Mouse (Mus musculus) kidney, embryonic 16.5 days (tissue): ENCODE data around the gene Wnt7b. TPM values are rescaled to one million over a fixed set of nuclear protein-coding genes. Genes with fewer than 3 reads are reported as not detected.

Source experiments
- ATAC-seq: fragments of 200-750 bp; cut with Nextera tagmentation; 2 replicates; pipeline ENCODE4 v1.8.0; 2017; ENCODE audit warnings: moderate TSS enrichment; ENCODE audit not compliant: low FRiP score, low TSS enrichment
- H3K27ac ChIP-seq: fragments of 300-500 bp; sonication (generic); 2 replicates; pipeline ENCODE4 v1.5.1; 2014; ENCODE audit warnings: low read length
- H3K27me3 ChIP-seq: fragments of 300-500 bp; sonication (generic); 2 replicates; pipeline ENCODE4 v1.6.1; 2014; ENCODE audit warnings: low read length, control low read depth, mixed read lengths; ENCODE audit not compliant: insufficient read depth
- H3K36me3 ChIP-seq: fragments of 300-500 bp; sonication (generic); 2 replicates; pipeline ENCODE4 v1.6.1; 2014; ENCODE audit warnings: low read length, control low read depth, mixed read lengths; ENCODE audit not compliant: insufficient read depth
- H3K4me1 ChIP-seq: fragments of 300-500 bp; sonication (generic); 2 replicates; pipeline ENCODE4 v1.6.1; 2014; ENCODE audit warnings: low read length, control low read depth, mixed read lengths; ENCODE audit not compliant: insufficient read depth
- H3K4me2 ChIP-seq: fragments of 300-500 bp; sonication (generic); replicated peaks from 2 replicates; pipeline ENCODE4 v1.6.1; 2014; ENCODE audit warnings: low read depth, low read length
- H3K4me3 ChIP-seq: fragments of 300-500 bp; sonication (generic); 2 replicates; pipeline ENCODE4 v1.5.1; 2014; ENCODE audit warnings: mild to moderate bottlenecking, low read length
- H3K9ac ChIP-seq: fragments of 300-500 bp; sonication (generic); replicated peaks from 2 replicates; pipeline ENCODE4 v1.6.1; 2014; ENCODE audit warnings: low read length
- H3K9me3 ChIP-seq: fragments of 300-500 bp; sonication (generic); 2 replicates; pipeline ENCODE4 v1.6.1; 2016; ENCODE audit warnings: low read length, control low read depth
- WGBS: fragments of 180-500 bp; shearing (Covaris S2); extraction: QIAGEN DNeasy Blood & Tissue Kit; methylation state at CpG from one replicate; pipeline ENCODE4 v1.1.7; 2014; 5-methylcytosine and 5-hydroxymethylcytosine counted together
- polyA plus RNA-seq: library from polyadenylated mRNA; unstranded; fragments of >200 nt; fragmentation: Nextera tagmentation; extraction: Ambion mirVana; gene quantifications from 2 replicates; pipeline ENCODE4 v1.2.1, GENCODE M21; 2015

Gene Wnt7b
- polyA plus RNA-seq, 1 experiment from 2014 or later: 22.5 TPM

GRCm38 (mm10) chr15:85574558-85574957, 7.7 kb downstream of the Wnt7b start:
- Histone ChIP-seq H3K9me3 (no peaks in the 10 kb centered on the region), H3K4me2 (no peak overlapping the region), H3K9ac (no peak overlapping the region), H3K36me3 (no peaks in the 10 kb centered on the region), H3K4me1 (peaks cover 24% of the 10 kb centered on the region), H3K27ac (no peak overlapping the region), H3K4me3 (no peak overlapping the region), H3K27me3 (peaks cover 58% of the 10 kb centered on the region)
- no peak for ATAC-seq
- 82% methylated on average over 8 of the region's 8 CpGs for WGBS

DNA sequence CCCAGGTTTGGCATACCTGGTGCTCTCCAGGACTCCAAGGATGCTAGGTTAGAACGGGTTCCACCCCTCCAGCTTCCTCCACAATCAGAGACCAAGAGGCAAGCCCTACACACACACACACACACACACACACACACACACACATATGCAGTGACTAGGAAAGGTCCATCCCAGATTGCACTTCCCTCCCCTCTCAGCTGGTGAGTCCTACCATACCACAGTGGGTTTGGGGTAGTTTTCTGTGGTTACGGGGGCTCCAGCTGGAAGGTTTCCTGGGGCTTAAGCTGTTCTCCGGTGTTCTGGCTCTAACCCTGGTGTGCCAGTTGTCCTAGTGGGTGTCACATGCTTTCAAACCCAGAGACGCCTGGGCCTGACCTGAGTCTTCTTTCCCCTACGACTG, 8.2 kb downstream of the Wnt7b start:
- WGBS: 74% methylated on average over 5 of the region's 5 CpGs
- H3K27ac ChIP-seq: no peak overlapping the region
- H3K4me2 ChIP-seq: no peak overlapping the region
- H3K27me3 ChIP-seq: peaks cover 53% of the 10 kb centered on the region
- H3K9ac ChIP-seq: no peak overlapping the region
- H3K4me3 ChIP-seq: no peak overlapping the region
- no peaks in the 10 kb centered on the region for H3K36me3 ChIP-seq
- H3K9me3 ChIP-seq: no peaks in the 10 kb centered on the region
- no peak for ATAC-seq
- peaks cover 24% of the 10 kb centered on the region for H3K4me1 ChIP-seq

DNA sequence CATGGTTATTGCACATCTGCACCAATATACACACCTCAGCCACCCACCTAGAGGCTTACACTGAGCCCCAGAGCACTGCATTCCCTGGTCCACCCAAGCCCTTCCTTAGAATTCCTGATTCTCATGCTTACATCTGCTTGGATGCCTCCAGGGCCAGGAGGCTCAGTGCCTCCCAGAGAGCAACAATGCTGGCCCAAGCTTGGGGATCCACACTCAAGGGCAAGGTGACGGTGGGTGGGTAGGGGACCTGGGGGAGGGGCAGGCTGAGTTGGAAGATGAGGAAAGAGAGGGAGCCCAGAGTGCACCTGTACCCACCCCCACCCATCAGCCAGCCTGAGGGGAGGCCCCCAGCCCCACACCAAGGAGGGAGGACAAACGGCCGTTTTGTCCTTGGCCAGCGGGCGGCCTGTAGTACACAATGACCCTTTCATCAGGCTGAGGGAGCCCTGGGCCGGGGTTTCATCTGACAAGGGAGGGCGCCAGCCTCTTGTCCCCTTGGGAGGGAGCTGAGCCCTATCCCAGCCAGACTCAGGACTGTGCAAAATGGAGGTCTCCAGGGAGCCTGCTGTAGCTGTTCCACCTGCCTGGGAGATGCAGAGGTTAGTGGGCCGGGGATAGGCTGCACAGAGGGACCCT, 9.5 kb downstream of the Wnt7b start:
- no peaks in the 10 kb centered on the region for H3K9me3 ChIP-seq
- peaks cover 20% of the 10 kb centered on the region for H3K4me1 ChIP-seq
- ATAC-seq: no peak
- H3K27ac ChIP-seq: no peak overlapping the region
- H3K9ac ChIP-seq: no peak overlapping the region
- H3K27me3 ChIP-seq: peaks cover 39% of the 10 kb centered on the region
- no peaks in the 10 kb centered on the region for H3K36me3 ChIP-seq
- no peak overlapping the region for H3K4me2 ChIP-seq
- 51% methylated on average over 8 of the region's 8 CpGs for WGBS
- H3K4me3 ChIP-seq: no peak overlapping the region

GRCm38 (mm10) chr15:85569995-85570734, 12.1 kb downstream of the Wnt7b start:
- H3K4me1 ChIP-seq: peaks cover 15% of the 10 kb centered on the region
- no peak overlapping the region for H3K27ac ChIP-seq
- H3K4me2 ChIP-seq: no peak overlapping the region
- no peak overlapping the region for H3K4me3 ChIP-seq
- no peak overlapping the region for H3K9ac ChIP-seq
- peaks cover 14% of the 10 kb centered on the region for H3K27me3 ChIP-seq
- H3K9me3 ChIP-seq: no peaks in the 10 kb centered on the region
- no peaks in the 10 kb centered on the region for H3K36me3 ChIP-seq
- no peak for ATAC-seq
- 80% methylated on average over 8 of the region's 8 CpGs for WGBS

GRCm38 (mm10) chr15:85569167-85569797, 13.0 kb downstream of the Wnt7b start:
- Histone ChIP-seq H3K9me3 (no peaks in the 10 kb centered on the region), H3K4me2 (no peak overlapping the region), H3K4me3 (no peak overlapping the region), H3K27me3 (peaks cover 5% of the 10 kb centered on the region), H3K9ac (no peak overlapping the region), H3K27ac (no peak overlapping the region), H3K36me3 (no peaks in the 10 kb centered on the region), H3K4me1 (peaks cover 15% of the 10 kb centered on the region)
- no peak for ATAC-seq
- 61% methylated on average over 2 of the region's 2 CpGs for WGBS

- Histone ChIP-seq H3K36me3 (no peaks in the 10 kb centered on the region), H3K9ac (no peak overlapping the region), H3K4me2 (no peak overlapping the region), H3K9me3 (no peaks in the 10 kb centered on the region), H3K27me3 (no peaks in the 10 kb centered on the region), H3K4me1 (peaks cover 15% of the 10 kb centered on the region), H3K4me3 (no peak overlapping the region), H3K27ac (no peak overlapping the region)
- ATAC-seq: no peak; the same call in 1 of the 2 replicates
- 68% methylated on average over 3 of the region's 3 CpGs for WGBS
Measured at GRCm38 (mm10) chr15:85568402-85568801, 13.9 kb downstream of the Wnt7b start.

DNA sequence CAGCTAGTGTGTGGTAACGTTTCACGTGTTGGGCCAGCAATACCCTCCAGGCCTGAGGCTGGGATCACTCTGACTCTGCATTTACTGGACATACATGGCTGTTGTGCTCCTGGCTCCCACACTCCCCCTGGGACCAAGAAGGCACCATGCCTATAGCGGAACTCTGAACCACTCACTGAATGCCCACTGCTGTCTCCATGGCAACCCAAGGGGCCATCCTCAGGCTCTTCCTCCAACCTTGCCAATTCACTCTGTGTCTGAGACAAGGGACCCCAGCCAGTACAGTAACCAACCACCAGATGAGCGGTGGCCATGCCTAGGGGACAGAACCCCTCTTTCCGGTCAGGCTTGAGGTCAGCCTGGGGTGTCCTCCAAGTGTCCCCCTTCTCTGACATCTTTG, 17.3 kb downstream of the Wnt7b start:
- no peaks in the 10 kb centered on the region for H3K27me3 ChIP-seq
- H3K36me3 ChIP-seq: no peaks in the 10 kb centered on the region
- no peak overlapping the region for H3K9ac ChIP-seq
- H3K4me2 ChIP-seq: no peak overlapping the region
- H3K4me1 ChIP-seq: peaks cover 15% of the 10 kb centered on the region
- WGBS: 85% methylated on average over 5 of the region's 5 CpGs
- peaks cover 3% of the 10 kb centered on the region; the same call in 1 of the 2 replicates for H3K9me3 ChIP-seq
- H3K4me3 ChIP-seq: no peak overlapping the region
- no peak for ATAC-seq
- no peak overlapping the region for H3K27ac ChIP-seq

DNA sequence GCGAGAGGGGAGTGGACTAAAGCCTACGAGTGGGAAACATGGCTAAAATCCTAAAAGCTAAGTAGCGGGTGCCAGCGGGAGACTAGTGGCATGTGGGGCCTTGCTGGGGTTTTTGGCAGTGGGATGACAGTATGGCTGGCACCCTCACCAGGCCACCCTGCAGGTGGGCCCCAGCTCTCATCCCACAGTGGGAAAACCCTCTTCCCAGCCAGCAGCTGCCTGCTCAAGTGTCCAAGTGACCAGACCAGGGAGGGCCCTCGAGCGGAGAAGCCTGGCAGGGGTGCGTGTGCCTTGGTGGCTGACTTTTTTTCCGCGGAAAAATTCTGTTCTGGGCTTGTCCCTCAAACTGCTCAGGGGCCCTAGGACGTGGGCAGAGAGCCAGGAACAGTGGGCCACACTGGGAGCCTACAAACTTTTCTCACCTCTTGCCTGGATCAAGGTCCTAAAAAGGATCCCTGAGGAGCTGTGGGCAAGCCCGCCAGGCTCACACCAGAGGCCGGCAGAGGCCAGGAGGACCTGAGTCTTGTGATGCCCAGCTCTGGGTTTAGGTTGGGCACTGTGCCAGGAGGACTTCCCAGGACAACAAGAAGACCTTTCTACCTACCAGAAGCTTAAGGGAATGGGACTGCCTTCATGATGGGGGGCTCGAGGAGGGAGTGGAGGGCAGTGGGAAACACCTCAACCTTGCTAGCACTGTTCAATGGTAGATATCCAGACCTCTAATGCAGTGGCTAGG, 18.1 kb downstream of the Wnt7b start:
- no peak overlapping the region for H3K4me3 ChIP-seq
- no peaks in the 10 kb centered on the region for H3K27me3 ChIP-seq
- no peaks in the 10 kb centered on the region for H3K36me3 ChIP-seq
- no peak overlapping the region for H3K9ac ChIP-seq
- ATAC-seq: no peak
- H3K4me2 ChIP-seq: no peak overlapping the region
- H3K27ac ChIP-seq: no peak overlapping the region
- H3K4me1 ChIP-seq: peaks cover 15% of the 10 kb centered on the region
- peaks cover 3% of the 10 kb centered on the region; the same call in 1 of the 2 replicates for H3K9me3 ChIP-seq
- 79% methylated on average over 13 of the region's 13 CpGs for WGBS

GRCm38 (mm10) chr15:85561953-85562352, 20.3 kb downstream of the Wnt7b start:
- no peaks in the 10 kb centered on the region for H3K27me3 ChIP-seq
- no peak overlapping the region for H3K4me3 ChIP-seq
- peaks cover 3% of the 10 kb centered on the region; the same call in 1 of the 2 replicates for H3K9me3 ChIP-seq
- WGBS: 87% methylated on average over 12 of the region's 12 CpGs
- H3K9ac ChIP-seq: no peak overlapping the region
- H3K36me3 ChIP-seq: no peaks in the 10 kb centered on the region
- peaks cover 11% of the 10 kb centered on the region for H3K4me1 ChIP-seq
- no peak for ATAC-seq
- H3K27ac ChIP-seq: no peak overlapping the region
- H3K4me2 ChIP-seq: no peak overlapping the region
